Mouse (Mus musculus) lung, postnatal 10 days (tissue): ENCODE data around the gene Cacna2d3.

ENCODE experiments used
- DNase-seq: peaks from one replicate; pipeline ENCODE4 v3.0.0; 2021

The Cacna2d3 gene

DNA sequence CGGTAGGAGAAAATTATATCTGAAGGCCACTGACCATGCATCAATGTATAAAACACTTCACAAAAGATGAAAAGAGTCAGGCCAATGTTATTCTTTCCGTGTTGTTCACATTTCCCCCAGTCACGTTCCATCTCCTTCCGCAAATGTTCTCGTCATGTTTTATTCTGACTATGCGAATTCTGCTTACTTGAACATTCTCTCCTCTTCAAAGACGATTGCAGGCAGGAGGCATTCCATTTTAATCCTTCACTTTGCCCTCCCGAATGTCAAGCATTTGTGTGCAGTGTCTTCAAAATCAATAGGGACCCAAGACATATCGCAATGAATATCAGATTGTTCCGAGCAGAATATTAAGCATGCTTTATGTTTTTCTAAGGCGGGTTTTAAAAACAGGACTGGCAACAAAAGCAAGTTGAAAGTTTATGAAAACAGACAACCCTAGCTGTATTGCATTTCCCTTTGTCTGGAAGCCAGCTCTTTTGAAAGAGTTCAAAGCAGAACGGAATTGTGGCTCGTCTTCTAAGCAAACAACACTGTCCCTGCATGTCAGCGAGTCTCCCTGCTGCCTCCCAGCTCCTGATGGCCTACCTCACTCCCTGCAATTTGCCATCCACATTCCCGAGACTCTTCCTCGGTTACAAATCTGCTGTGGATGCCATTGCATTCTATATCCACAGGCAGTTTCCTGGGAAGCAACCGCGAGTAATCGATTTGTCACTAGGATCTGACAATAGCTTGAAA is 492.5 kb downstream of the Cacna2d3 start:
- DNase-seq, result peak; percentile 19

DNA sequence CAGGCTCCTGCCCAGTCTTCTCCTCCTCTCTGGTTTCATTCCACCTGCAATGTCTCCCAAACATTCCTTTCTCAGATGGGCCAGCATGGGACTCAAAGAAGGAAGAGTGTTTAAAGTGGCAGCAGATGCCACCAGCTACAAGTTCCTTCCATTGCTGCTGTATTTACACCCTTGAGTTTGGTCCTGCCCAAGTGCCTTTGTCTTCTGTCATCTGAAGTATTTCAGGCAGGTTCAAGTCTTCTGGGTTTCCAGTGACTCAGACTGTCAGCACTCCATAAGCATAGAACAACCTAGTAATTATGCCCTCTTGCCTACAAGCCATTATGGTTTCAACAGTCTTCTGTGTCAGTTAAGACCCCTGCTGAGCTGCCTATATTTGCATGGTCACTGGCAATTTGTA is 493.2 kb downstream of the Cacna2d3 start:
- no peak for DNase-seq

DNA sequence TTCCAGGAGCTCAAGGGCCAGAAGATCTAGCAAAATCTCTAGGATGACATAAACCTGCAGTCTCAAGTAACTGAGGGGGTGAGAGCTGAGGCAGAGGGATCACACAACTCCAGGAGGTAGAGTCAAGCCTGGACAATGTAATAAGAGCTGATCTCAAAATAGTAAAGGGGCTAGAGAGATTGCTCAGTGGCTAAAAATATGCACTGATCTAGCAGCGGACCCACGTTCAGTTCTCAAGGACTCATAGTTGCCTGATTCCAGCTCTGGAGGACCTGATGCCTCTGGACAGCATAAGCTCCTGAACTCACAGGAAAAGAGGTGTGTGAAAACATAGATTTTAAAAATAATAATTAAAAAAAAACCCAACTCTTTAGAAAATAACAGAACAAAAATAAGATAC is 493.7 kb downstream of the Cacna2d3 start:
- DNase-seq, result no peak

DNA sequence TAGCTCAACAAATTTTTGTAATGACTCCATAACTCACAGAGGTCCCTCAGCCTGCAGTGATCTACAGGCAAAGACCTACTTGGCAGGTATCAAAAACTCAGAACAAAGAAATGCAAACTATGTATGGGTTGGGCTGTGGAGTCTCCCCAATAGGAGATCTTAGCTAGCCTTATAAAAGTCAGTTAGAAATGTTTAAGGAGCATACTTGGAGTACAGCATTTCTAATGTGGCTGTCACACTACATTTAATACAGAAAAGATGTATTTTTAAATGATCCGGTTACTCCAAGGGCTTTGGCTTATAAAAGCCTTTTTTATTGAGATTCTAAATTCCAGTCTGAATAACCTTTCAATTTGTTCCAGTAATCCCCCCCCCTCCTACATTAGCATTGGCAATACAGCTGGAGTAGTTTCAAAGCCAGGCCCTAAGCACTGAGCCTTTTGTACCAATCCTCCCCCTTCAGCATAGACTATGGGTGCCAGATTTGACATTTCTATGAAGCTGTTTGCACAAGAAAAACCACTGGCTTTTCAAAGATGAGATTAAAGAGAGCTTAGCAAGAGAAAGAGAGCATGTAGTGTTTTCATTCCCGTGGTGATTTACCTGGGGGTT is 495.8 kb downstream of the Cacna2d3 start:
- no peak for DNase-seq

DNA sequence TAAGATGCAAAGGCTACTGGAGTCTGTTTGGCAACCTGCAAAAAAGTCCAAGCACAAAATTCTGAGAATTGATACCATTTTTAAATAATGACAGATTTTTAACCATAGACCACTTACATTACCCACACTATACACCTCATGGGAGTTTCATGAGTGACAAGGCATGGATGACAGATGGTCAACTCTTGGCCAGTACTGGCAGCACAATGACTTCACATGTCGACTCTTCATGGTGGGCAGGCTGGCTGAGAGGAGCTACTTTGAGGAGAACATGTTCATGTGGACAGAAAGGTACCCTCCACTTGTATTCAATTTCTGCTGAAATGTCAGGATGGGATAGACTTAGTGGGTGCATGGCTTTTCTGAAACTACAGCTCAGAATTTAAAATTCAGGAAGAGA is 498.7 kb downstream of the Cacna2d3 start:
- no peak for DNase-seq

DNA sequence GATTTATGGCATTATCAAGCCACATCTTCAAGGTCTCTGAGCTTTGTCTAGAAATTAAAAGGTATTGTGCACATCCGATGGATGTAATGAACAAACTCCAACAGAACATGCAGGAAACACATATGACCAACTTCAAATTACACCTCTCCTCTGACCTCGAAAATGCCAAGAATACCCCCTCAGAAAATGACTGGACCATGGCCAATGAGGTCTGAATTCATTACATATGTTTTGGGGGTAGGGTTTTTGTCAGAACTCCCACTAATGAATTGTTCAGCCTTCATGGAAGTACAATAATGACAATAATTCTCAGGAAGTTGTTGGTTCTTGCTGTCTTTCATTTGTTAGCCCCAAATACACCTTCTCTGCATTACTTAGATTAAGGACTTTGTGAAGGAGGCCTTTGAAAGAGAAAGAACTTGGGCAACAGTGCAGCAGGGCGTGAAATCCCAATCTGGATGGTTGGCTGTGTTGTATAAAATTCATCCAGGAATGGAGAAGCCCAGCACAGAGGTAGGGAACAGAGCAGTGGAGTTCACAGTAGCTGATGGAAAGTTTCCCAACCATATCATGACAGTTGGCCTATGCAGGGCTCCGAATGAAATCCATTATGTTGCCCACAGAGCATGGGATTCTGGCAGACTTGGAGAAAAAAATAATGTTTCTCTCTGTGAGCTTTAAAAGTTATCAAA is 499.3 kb downstream of the Cacna2d3 start:
- DNase-seq, result no peak

DNA sequence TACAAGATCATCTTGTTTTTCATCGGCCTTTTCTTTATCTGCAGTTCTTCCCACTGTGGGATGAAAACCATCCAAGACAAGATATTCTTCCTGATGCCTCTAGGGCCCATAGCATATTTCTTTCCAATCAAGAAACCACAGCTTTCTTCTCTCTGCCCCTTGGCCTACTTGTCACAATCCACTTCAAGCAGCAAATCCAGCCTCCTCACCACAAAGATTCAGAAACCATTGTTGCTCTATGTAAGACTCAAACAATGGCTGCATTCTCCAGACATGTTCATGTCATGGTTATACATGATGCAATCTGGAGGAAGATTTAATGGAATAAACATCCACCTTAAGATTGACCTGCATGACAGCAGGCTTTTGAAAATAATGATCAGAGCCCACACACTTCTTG is 505.6 kb downstream of the Cacna2d3 start:
- no peak for DNase-seq

DNA sequence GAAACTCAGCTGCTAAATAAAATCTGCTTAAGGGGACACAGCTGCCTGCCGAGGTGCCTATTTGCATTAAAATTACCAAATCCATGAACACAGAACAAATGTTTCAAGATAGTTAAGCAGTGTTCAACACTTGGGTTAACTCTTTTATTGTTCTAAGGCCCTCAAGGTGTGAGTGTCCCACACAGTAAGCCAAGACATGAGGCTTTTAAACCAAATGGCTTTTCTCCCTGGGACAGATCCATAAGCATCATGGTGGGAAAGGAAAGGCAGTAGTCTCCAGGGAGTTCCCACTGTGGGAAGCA is 516.7 kb downstream of the Cacna2d3 start:
- no peak for DNase-seq

DNA sequence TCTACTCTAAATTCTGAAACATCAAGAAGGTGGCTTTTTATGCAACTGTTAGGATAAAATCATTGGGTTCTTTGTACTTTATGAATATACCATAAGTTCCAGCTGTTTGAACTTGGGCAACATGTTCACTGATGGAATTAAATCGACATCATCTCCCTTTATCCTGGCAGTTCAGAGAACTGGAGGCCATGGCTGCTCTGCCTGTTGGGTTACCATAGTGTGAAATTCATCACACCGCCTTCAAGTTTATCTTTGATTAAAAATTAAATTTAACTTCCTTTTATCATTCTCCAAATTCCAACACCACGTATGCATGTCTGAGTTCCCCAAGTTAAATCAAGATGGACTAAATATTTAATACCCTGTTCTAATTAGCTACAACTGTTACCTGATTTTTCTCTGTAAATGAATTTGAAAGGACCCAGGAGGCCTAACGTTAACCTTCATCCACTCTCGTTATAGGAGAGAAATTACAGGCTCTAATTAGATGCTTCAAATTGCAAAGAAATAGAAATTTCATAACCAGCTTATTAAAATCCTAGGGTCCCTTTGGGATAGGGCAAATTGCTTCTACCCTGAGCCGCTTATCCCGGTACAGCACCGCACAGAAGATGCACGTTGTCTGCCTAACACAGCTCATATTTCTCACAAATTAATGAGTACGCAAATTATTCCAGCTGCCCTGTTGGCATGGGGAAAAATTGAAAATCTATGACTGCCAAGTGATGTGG is 517.3 kb downstream of the Cacna2d3 start:
- no peak for DNase-seq

DNA sequence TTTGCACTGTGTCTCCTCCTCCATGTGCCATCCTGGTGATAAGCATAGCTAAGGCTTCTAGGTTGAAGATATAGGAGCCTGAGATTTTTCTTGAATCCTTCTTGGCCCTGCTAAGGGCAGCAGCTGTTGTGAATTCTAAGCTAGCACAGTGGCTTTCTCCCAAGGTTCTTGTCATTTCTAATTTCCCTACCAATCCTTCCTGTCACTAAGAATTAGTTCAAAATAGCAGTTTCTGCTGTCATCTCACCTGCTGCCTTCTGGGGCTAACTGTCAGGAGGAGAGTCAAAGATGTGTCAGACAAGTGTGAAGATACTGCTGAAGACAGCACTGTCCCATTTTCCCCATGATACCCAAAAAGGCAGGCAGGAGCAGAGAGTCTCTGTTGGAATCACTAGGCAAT is 525.5 kb downstream of the Cacna2d3 start:
- DNase-seq, result no peak

DNA sequence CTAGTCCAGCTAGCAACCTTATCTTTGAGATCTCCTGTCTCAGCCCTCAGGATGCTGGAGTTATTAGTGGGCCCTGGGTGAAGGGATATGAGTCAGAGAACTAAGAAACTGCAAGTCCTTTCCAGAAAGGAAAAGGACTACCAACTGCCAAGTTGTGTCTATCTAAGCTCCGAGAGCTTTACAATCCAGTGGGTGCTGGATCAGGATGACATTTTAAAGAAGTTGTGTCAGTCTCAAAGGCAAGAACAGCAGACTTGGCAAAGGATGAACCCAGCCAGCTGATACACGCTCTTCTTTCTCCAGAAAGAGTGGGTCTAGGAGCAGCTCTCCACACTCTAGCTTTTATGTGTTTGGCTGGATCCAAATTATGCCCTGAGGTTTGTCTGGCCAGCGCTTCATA is 530.2 kb downstream of the Cacna2d3 start:
- DNase-seq, result no peak

DNA sequence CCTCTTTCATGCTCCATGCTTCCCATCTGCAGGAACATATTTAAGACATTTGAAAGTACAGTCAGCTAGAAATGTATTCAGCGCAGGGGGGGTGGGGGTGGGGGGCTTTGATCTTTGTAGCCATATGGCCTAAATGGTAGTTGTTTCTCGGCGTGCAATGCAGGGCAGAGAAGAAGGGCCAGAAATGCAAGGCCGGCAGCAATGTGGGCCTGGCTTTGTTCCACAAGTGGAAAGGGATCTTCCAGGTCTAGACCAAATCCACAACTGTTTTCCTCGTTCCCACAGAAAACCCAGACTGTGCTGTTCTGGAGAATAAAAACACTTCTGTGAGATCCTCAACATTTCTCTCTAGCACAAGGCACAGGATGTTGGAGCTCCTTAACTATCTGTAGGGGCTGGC is 537.9 kb downstream of the Cacna2d3 start:
- DNase-seq, result no peak

DNA sequence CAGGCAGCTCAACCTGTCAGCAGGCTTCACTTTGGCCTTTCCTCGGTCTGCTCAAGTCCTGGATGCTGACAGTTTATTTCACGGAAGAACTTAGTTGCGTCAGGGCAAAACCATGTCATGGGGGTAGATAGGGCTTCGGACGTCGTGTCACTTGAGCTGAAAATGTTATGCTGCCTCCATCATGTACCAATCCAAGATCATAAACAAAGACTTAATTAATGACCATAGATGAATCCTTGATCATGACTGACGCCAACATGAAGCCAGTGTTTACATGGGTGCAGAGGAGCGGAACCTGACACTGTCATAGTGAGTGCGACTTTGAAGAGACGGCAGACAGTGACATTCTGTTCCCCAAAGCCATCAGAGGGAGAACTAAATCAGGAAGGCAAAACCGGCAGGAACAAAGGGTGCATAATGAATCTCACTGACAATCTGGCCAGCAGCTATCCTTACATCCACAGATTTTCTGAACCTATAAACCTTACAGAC is 542.2 kb downstream of the Cacna2d3 start:
- peak; percentile 65 for DNase-seq

DNA sequence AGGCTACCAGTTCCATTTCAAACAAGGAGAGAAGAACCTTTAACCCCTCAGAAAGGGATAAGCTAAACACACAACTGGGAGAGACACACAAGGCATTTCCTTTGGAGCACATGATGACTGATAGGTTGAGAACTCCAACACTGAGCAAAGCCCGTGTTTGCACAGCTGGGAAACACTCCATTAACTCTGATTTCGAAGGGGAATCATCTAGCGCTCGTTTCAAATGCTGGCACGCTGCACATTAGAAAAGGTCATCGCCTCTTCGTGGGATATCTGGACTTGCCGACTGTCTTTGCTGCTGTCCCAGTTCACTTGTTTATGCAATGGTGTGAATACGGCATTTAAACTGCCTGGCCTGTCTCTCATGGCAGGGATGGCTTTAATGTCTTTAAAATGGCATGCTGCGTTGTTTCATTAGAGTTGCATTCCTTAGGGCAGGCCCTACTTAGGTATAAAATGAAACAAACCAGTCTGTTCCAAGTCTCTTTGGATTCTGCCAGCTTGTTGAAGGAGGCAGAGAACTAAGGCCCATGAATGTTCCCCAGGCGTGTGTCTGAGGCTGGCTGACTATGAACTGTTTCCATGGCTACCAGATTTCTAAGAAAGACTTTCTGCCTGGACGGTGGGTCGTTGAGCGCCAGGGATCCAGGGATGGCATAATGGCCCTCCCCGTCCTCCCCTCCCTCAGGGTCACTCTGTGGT is 542.8 kb downstream of the Cacna2d3 start:
- DNase-seq, result peak; percentile 76

DNA sequence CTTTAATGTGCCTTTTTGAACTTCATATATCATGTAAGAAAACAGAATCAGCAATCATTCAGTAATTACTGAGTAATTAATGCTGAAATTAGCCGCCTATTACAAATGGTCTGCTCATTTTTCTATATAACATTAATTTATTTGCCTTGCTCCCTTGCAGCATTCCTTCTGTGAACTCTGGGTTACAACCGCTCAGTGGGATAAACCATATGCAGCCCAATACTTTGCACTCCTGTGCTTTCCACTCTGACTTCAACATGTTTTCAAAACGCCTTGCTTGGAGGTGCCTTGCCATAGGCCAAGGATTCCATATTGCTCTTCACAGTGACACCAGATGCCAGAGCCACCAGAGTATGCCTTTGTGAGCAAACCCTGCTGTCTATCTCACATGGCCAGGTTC is 546.9 kb downstream of the Cacna2d3 start:
- DNase-seq, result no peak

DNA sequence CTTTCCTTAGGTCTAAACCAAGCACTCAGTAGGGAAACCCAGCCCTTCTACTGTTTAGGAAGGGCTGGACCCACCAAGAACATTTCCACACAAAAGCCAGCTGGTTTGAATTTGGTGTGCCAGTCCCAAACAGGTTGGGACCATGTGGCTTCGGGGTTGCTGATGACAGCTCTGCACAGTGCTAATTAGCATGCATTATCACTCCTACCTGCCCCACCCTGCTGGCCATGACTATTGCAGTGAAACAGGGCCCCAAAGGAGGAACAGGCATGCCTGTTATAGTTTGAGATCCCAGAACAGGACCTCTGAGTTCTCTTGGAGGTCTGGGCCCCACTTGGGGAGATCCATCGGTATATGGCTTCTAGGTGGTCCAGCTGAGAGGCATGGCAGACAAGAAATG is 549.5 kb downstream of the Cacna2d3 start:
- no peak for DNase-seq

DNA sequence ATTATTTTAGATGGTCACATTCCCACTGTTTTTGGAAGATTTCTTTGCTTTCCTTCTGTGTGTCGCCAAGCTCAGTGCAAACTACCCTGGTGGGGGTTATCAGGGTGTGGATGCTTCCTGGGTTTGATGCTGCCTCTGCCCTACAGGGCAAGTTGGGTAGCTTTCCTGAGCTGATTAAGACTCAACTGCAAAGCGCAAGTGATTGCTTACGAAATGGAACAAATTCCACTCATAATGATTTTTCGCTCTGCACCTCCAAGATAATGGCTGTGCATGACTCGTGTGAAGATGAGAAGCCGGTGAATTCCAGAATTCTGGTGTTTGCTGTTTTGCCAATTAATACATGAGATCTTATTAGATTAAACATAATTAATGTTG is 557.0 kb downstream of the Cacna2d3 start:
- no peak for DNase-seq

DNA sequence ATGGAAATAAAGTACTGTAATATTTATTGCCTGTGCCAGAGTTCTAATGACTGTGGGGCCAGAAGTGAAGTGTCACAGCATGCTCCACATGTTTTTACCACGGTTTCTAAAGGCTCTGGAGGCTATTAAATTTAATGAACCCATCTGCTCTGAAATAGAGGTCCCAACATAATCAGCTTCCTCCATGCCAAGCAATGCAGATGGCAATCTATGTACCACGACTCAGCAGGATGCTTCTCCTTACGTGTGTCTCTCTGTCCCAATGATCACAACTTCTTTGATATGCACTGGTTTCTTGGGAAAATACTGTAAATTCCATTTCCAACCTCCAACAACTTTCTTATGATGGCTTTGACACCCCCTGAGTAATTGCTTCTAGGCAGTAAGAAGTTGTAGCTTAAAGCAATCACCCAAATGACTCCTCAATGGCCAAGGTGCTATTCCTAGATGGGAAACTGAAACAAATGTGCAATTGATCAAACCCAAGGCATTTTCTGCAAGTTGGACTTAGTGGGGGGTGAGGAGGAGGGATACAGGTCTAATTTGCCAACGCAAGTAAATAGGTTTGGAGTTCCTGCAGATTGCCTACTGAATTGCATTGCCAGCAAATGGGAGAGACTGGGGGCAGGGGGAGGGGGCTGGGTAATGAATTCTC is 557.5 kb downstream of the Cacna2d3 start:
- no peak for DNase-seq

DNA sequence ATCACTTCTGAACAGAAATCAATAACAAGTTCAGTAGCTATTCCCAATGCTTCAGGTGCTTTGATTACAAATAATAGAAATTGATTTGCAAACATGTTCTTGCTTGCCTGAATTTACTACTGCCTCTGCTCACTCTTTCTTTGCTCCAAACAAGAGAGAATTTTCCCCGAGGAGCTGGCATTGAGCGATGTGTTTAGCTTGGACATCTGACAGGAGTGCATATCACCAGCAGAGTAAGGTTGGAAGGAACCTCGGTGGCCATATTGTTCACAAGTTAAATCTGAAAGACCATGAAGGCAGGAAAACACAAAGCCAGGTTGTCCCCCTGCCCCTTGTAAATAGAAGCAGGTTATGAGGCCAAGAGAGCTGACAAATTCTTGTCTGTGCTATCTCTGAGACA is 561.9 kb downstream of the Cacna2d3 start:
- peak; percentile 10 for DNase-seq

DNA sequence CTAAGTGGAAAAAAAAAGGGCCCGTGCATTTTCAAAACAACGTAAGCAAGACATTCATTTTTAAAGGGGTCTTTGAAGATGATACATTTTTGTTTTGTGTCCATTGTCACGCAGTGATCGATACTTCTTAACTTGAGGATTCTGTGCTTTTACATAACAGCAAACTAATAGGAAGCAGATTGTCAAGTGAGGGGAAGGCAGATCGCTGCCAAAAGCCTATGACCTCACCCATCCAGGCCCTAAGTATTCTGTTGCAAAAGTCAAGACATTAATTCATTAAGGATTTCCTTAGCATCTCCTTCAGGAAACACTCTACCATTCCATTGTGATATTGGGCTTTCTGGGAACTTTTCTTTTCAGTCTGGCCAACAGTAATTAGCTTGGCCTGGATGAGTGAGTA is 564.6 kb downstream of the Cacna2d3 start:
- DNase-seq, result no peak

DNA sequence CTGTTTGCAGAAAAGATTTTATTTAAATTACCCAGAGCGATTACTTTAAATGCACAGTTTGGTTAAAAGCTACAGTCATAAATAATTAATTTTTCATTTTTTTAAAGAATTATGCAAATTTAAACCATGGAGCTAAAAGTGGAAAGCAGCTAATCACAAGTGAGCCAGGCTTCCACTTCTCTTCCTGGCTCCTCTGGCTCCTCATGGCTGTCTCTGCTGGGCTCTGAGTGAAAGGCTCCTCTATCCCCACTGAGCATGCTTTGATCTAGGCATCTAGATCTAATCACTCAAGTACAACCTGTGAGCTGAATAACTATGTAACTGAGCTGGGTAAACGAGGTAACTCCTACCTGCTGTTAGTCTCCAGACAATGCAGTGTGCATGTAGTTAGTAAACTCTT is 577.5 kb downstream of the Cacna2d3 start:
- DNase-seq, result no peak

DNA sequence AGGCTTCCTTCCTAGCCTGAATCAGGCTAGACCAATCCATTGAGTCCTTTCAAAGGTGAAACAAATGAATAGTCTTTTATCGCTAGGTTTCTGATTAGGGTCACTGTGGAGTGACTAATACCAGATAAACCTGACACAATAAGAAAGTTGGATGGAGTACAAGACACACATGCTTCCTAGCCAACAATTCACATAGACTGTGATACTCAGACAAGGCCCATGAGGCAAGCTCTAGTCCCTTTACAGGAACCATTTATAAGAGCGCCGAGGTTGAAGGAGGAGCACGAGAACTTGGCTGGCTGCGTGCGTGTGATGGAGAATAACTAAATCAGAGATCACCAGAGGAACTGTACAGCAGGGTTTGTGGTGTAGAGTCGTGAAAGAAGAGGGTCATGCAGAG is 584.0 kb downstream of the Cacna2d3 start:
- no peak for DNase-seq
